Mouse (Mus musculus): ENCODE measurements around the gene Ptpn7. TPM values are rescaled to one million over a fixed set of nuclear protein-coding genes. Genes with fewer than 3 reads are reported as not detected.
"Not testable (repeated sequence)": the region's sequence is repeated elsewhere in the genome, so short reads cannot be mapped to it uniquely, and the experiment has no call there.

The Ptpn7 gene
- polyA plus RNA-seq, 1 experiment from 2014 or later: 1.1 TPM

- peak within 1 kb of the TSS; percentile 43 for H3K4me3 ChIP-seq
- peaks cover 17% of the 10 kb centered on the region for H3K4me1 ChIP-seq
- no peak within 1 kb of the TSS for H3K27ac ChIP-seq (replicated peaks)
- ATAC-seq (ENCODE audit: low FRiP score, low read depth): 0 out of 2 replicates have a peak, but pooled peaks have one; percentile 16
- H3K27me3 ChIP-seq: peaks cover 76% of the 10 kb centered on the region
- H3K9ac ChIP-seq (replicated peaks): peak within 1 kb of the TSS; percentile 44; the same call in 1 of the 2 replicates
- no peaks in the 10 kb centered on the region for H3K9me3 ChIP-seq
- H3K36me3 ChIP-seq: no peaks in the 10 kb centered on the region
- H3K4me2 ChIP-seq (replicated peaks): peak within 1 kb of the TSS; percentile 69
- 1% methylated on average over 38 of the region's 40 CpGs for WGBS
These were observed 27.4 kb upstream of the Ptpn7 start, which contains the start of gene Lgr6 for GRCm38 (mm10) chr1:135105124-135105523. TSS of gene Lgr6 (minus strand) at chr1:135105276.

DNA sequence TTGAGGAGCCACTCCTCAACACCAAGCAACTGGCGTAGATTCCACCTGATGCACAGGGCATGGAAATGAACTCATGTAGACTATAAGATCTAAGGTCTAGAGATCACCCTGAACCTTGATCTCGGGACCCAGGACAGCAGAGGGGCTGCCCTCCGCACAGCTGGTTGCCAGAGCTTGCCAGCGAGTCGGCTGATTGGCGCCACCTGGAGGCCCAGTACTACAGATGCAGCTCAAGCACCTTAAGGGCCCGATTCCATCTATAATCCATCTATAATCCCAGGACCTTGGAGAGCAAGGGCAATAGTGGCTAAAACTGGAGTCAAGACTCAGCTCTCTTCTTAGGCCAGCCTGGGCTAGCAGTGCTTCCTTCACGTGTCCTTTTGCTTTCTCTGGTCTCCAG, 26.5 kb upstream of the Ptpn7 start:
- Histone ChIP-seq H3K4me1 (peaks cover 17% of the 10 kb centered on the region), H3K27ac (replicated peaks) (no peak overlapping the region), H3K36me3 (no peaks in the 10 kb centered on the region), H3K9me3 (no peaks in the 10 kb centered on the region), H3K9ac (replicated peaks) (no peak overlapping the region), H3K27me3 (peaks cover 71% of the 10 kb centered on the region), H3K4me3 (no peak overlapping the region), H3K4me2 (replicated peaks) (0 out of 2 replicates have a peak overlapping the region, but pooled peaks have one; percentile 69)
- no peak for ATAC-seq (ENCODE audit: low FRiP score, low read depth)
- WGBS: 3% methylated on average over 8 of the region's 8 CpGs

- Histone ChIP-seq H3K9ac (replicated peaks) (no peak overlapping the region), H3K36me3 (no peaks in the 10 kb centered on the region), H3K4me2 (replicated peaks) (no peak overlapping the region), H3K4me1 (peaks cover 17% of the 10 kb centered on the region), H3K27me3 (peaks cover 53% of the 10 kb centered on the region), H3K4me3 (no peak overlapping the region), H3K27ac (replicated peaks) (no peak overlapping the region), H3K9me3 (no peaks in the 10 kb centered on the region)
- 34% methylated on average over 6 of the region's 6 CpGs for WGBS
- no peak for ATAC-seq (ENCODE audit: low FRiP score, low read depth)
These were observed 23.9 kb upstream of the Ptpn7 start for GRCm38 (mm10) chr1:135108611-135109010.

DNA sequence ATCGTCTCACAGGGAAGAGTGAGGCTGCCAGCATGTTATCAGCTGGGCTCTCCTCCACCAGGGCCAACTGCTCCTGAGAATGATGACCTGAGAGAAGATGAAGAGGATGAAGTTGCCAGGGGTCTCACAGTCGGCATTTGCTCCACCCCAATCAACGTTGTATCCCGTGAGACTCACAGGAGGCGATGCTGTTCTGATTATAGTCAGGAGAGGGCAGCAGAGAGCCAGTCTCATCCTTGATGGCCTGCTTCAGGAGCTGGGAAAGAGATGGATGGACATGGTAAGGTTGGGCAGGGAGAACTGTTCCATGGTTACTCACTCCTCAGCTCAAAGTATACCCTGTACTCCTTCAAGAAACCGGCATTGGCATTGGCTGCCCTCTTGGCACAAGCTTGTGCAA, 22.4 kb upstream of the Ptpn7 start:
- Histone ChIP-seq H3K4me2 (replicated peaks) (no peak overlapping the region), H3K4me1 (peaks cover 12% of the 10 kb centered on the region), H3K4me3 (no peak overlapping the region), H3K9me3 (no peaks in the 10 kb centered on the region), H3K9ac (replicated peaks) (no peak overlapping the region), H3K36me3 (no peaks in the 10 kb centered on the region), H3K27ac (replicated peaks) (no peak overlapping the region), H3K27me3 (peaks cover 38% of the 10 kb centered on the region)
- WGBS: 22% methylated on average over 6 of the region's 6 CpGs
- ATAC-seq (ENCODE audit: low FRiP score, low read depth): no peak

DNA sequence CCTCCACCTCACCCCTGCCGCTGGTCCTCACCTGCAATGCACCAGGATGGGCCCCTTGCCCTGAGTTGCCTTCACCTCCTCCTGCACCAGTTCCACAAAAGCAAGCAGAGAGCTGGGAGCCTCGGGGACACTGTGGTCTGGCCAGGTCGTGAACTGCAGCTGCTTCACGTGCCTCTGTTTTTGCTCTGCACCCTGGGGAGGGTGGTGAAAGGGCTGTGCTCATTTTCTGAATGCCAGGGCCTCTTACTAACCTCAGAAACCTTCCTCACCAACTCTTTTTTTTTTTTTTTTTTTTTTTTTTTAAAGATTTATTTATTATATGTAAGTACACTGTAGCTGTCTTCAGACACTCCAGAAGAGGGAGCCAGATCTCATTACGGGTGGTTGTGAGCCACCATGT, 21.2 kb upstream of the Ptpn7 start:
- not testable (repeated sequence) for H3K4me1 ChIP-seq; H3K4me3 ChIP-seq; ATAC-seq (ENCODE audit: low FRiP score, low read depth); H3K36me3 ChIP-seq; H3K27ac ChIP-seq (replicated peaks); H3K4me2 ChIP-seq (replicated peaks); H3K9ac ChIP-seq (replicated peaks); H3K9me3 ChIP-seq
- WGBS: 59% methylated on average over 5 of the region's 5 CpGs
- peaks cover 26% of the 10 kb centered on the region for H3K27me3 ChIP-seq

DNA sequence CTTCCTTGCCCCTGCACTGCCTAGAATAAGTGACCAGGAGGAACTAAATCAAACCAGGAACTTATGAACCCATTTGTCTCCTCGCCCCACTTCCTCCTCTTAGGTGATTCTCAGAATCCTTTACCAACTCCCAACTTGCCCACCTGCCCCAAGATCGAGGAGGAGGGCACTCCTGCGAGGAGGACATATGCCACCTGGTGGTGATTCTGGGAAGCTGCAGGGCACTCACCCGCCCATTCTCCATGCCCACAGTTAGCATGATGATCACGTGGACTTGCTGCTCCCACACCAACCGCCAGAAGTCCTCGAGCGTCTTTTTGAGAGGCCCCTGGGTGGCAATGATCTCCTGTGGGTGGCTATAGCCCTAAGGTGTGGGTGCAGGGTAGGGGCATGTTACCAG, 19.8 kb upstream of the Ptpn7 start:
- Histone ChIP-seq H3K27me3 (peaks cover 15% of the 10 kb centered on the region), H3K4me3 (no peak overlapping the region), H3K4me2 (replicated peaks) (no peak overlapping the region), H3K36me3 (no peaks in the 10 kb centered on the region), H3K27ac (replicated peaks) (no peak overlapping the region), H3K9ac (replicated peaks) (no peak overlapping the region), H3K9me3 (no peaks in the 10 kb centered on the region), H3K4me1 (0 out of 2 replicates have a peak, but pooled peaks cover 4% of the 10 kb centered on the region)
- 15% methylated on average over 8 of the region's 8 CpGs for WGBS
- ATAC-seq (ENCODE audit: low FRiP score, low read depth): no peak

DNA sequence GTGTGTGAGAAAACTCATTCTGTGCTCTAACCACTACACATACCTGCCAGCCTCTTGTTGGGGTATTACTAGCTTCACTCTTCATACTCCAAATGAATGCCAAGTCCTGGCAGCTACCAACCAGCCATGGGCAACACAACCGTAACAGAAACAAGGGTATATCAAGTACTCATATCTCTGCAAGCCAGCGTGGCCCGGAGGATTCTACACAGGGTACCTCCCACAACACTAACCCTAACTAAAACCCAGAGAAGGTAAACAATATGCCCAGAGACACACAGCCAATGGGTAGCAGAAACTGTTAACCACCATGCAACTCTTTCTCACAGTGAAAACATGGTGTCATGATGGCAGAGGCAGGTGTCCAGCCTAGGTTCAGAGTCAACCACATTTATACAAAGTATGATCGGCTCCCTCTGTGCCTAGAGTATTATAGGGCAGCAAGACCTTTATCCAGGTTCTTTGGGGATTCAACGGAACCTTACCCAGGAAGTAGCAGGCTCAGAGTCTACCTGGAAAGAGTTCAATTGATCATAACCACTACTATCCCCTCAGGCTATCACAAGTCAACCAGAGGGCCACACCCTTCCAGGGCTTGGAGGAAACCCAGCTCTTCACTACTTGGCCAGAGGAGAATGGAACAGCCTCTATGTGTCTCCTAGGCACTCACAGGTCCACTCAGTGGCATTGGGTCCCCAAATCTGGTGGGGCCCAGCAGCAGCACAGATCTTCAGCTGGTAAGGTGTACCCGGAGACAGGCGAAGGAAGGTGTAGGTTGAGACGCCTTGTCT, 7.7 kb upstream of the Ptpn7 start:
- Histone ChIP-seq H3K9ac (replicated peaks) (no peak overlapping the region), H3K9me3 (no peaks in the 10 kb centered on the region), H3K4me2 (replicated peaks) (no peak overlapping the region), H3K4me1 (0 out of 2 replicates have a peak, but pooled peaks cover 5% of the 10 kb centered on the region), H3K27ac (replicated peaks) (no peak overlapping the region), H3K4me3 (no peak overlapping the region), H3K27me3 (peaks cover 30% of the 10 kb centered on the region), H3K36me3 (no peaks in the 10 kb centered on the region)
- no peak for ATAC-seq (ENCODE audit: low FRiP score, low read depth)
- 91% methylated on average over 8 of the region's 8 CpGs for WGBS

DNA sequence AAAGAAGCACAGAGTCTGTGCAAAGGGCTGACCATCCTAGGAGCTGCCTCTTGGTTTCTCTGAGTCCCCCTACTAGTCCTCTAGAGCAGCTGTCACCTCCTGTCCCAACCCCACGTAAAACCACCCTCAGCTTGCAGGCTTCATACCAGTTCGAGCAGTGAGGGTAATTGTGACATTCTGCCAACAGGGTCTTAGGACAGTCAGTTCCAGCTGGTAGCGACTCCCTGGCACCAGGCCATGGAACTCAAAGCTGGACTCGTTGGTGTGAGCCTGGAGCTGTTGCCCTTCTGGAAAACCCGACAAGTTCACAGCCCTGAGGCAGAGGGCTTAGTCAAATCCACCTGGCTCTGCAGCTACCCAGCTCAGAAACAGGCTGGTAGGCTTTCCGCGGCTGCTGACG, 6.5 kb upstream of the Ptpn7 start:
- no peak for ATAC-seq (ENCODE audit: low FRiP score, low read depth)
- 75% methylated on average over 8 of the region's 8 CpGs for WGBS

DNA sequence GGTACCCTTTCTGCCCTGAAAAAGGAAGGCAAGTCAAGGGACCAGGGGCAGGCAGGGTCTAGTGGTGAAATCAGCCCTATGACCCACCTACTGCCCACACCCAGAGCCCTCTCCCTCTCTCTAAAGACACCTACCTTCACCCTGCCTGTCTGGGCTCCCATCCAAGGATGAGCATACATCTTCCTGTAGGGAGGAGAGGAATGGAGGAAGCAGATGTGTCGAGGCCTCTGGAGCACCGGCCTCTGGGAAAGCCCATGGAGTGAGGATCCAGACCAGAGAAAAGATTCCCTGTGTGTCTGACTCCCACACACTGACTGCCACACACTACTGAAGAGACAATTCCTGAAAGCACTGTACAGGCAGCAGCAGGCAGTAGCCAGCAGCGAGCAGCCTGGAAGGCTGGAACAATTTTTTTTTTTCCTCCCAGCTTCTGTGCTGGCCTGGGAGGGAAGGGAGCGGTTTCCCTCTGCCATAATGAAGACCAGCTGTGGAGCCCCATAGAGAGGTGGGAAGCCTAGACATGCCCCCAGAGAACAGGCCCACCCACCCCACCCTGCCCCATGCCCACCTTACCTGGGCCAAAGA, 6.0 kb upstream of the Ptpn7 start:
- H3K36me3 ChIP-seq: no peaks in the 10 kb centered on the region
- 0 out of 2 replicates have a peak, but pooled peaks cover 5% of the 10 kb centered on the region for H3K4me1 ChIP-seq
- WGBS: 76% methylated on average over 4 of the region's 4 CpGs
- no peak overlapping the region for H3K27ac ChIP-seq (replicated peaks)
- H3K9ac ChIP-seq (replicated peaks): no peak overlapping the region
- no peak for ATAC-seq (ENCODE audit: low FRiP score, low read depth)
- no peak overlapping the region for H3K4me2 ChIP-seq (replicated peaks)
- H3K4me3 ChIP-seq: no peak overlapping the region
- no peaks in the 10 kb centered on the region for H3K9me3 ChIP-seq
- peaks cover 34% of the 10 kb centered on the region for H3K27me3 ChIP-seq

More for the DNA sequence above, 6.5 kb upstream of the Ptpn7 start:
- Histone ChIP-seq H3K4me1 (0 out of 2 replicates have a peak, but pooled peaks cover 5% of the 10 kb centered on the region), H3K9ac (replicated peaks) (no peak overlapping the region), H3K36me3 (no peaks in the 10 kb centered on the region), H3K27me3 (peaks cover 34% of the 10 kb centered on the region), H3K4me3 (no peak overlapping the region), H3K9me3 (no peaks in the 10 kb centered on the region), H3K27ac (replicated peaks) (no peak overlapping the region), H3K4me2 (replicated peaks) (no peak overlapping the region)

DNA sequence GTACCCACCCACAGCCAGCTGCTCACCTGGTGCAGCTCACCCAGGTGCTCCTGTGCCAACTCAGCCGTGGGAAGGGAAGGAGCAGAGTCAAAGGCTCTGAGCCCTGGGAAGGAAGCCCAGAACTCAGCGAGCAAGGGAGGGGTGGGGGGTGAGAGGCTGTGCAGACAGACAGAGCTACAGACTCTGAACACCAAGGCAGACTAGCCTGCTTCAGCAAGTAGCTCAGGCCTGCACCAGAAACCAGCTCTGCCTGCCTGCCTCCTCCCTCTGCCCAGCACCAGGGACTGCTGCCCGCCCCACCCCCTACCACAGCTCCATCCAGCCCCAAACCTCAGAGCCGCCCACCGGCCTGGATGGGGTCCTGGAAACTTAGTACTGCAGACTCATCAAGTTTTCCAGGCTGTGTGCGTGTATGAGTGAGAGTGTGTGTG, 4.5 kb upstream of the Ptpn7 start:
- no peak overlapping the region for H3K27ac ChIP-seq (replicated peaks)
- 0 out of 2 replicates have a peak, but pooled peaks cover 5% of the 10 kb centered on the region for H3K4me1 ChIP-seq
- H3K4me2 ChIP-seq (replicated peaks): no peak overlapping the region
- WGBS: 54% methylated on average over 6 of the region's 6 CpGs
- ATAC-seq (ENCODE audit: low FRiP score, low read depth): no peak
- H3K4me3 ChIP-seq: no peak overlapping the region
- no peaks in the 10 kb centered on the region for H3K36me3 ChIP-seq
- H3K9ac ChIP-seq (replicated peaks): no peak overlapping the region
- no peaks in the 10 kb centered on the region for H3K9me3 ChIP-seq
- H3K27me3 ChIP-seq: peaks cover 42% of the 10 kb centered on the region

DNA sequence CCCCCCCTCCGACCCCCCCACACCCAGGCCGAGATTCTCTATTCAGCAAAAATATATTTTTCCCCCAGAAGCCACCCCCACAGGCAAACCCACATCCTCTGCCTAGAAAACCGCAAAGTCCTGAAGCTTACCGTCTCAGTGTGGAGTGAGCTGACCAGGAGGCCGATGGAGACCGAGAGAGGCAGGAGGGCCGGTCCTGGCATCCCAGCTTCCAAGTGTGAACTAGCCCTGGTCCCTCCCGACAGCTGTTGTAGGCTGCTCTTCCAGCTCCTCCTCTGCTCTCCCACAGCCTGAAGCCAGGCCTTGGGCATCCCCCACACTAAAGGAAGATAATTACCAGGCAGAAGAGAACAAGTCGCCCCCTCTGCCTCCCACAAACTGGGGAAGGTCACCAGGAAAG, 3.5 kb upstream of the Ptpn7 start:
- Histone ChIP-seq H3K27me3 (peaks cover 42% of the 10 kb centered on the region), H3K9ac (replicated peaks) (no peak overlapping the region), H3K4me2 (replicated peaks) (no peak overlapping the region), H3K4me3 (no peak overlapping the region), H3K27ac (replicated peaks) (no peak overlapping the region), H3K4me1 (0 out of 2 replicates have a peak, but pooled peaks cover 5% of the 10 kb centered on the region), H3K9me3 (no peaks in the 10 kb centered on the region), H3K36me3 (no peaks in the 10 kb centered on the region)
- ATAC-seq (ENCODE audit: low FRiP score, low read depth): no peak
- 25% methylated on average over 9 of the region's 9 CpGs for WGBS

GRCm38 (mm10) chr1:135129543-135130183, 2.8 kb upstream of the Ptpn7 start:
- WGBS: 67% methylated on average over 9 of the region's 9 CpGs
- no peaks in the 10 kb centered on the region for H3K9me3 ChIP-seq

More at GRCm38 (mm10) chr1:135129543-135130183, 2.8 kb upstream of the Ptpn7 start:
- Histone ChIP-seq H3K4me3 (no peak overlapping the region), H3K36me3 (no peaks in the 10 kb centered on the region), H3K4me1 (0 out of 2 replicates have a peak, but pooled peaks cover 5% of the 10 kb centered on the region), H3K4me2 (replicated peaks) (no peak overlapping the region), H3K9ac (replicated peaks) (no peak overlapping the region), H3K27ac (replicated peaks) (no peak overlapping the region), H3K27me3 (peaks cover 42% of the 10 kb centered on the region)
- no peak for ATAC-seq (ENCODE audit: low FRiP score, low read depth)

All from midbrain, embryonic 12.5 days (tissue).